Comparison of ENCODE assay signal across 8 mouse cellular contexts in the genomic region with DNA sequence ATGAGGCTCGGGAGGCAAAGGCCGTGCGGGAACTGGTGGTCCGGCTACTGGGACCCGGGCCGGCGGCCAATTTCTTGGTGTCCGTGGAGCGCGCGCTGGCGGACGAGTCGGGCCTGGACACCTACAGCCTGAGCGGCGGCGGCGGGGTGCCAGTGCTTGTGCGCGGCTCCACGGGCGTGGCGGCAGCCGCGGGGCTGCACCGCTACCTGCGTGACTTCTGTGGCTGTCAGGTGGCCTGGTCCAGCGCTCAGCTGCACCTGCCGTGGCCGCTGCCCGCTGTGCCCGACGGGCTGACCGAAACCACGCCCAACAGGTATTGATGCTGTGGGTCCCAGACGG. TPM values are rescaled to one million over a fixed set of nuclear protein-coding genes. Genes with fewer than 3 reads are reported as not detected.
DNase-seq lines count a peak whose midpoint lies in the region; ATAC-seq and TF ChIP-seq lines count a peak whose summit lies in the region.

No protein-coding gene starts in this region.

- peak overlapping the region; percentile 98 for H3K4me2 ChIP-seq in kidney, embryonic 15.5 days
- H3K4me2 ChIP-seq in hindbrain, postnatal 0 days (ENCODE audit: low read depth, low read length): peak overlapping the region; percentile 98
- H3K4me2 ChIP-seq in midbrain, embryonic 15.5 days: peak overlapping the region; percentile 94

- H3K36me3 ChIP-seq in kidney, embryonic 15.5 days: no peaks in the 10 kb centered on the region
- H3K36me3 ChIP-seq in hindbrain, postnatal 0 days (ENCODE audit: insufficient read depth, low read length): no peaks in the 10 kb centered on the region
- H3K36me3 ChIP-seq in midbrain, embryonic 15.5 days (replicated peaks): no peaks in the 10 kb centered on the region

- ATAC-seq in kidney, embryonic 15.5 days (replicated peaks; ENCODE audit: low FRiP score): peak; percentile 41
- ATAC-seq in hindbrain, postnatal 0 days: peak; percentile 64
- ATAC-seq in midbrain, embryonic 15.5 days (replicated peaks): peak; percentile 74

- TF ChIP-seq POLR2A in cortical plate, adult 2 months (IDR thresholded peaks at IDR 0.05; ENCODE audit: extremely low read depth, insufficient read depth, low read length): no peak

- no peaks in the 10 kb centered on the region for H3K9me3 ChIP-seq in kidney, embryonic 15.5 days (replicated peaks)
- no peaks in the 10 kb centered on the region for H3K9me3 ChIP-seq in hindbrain, postnatal 0 days (ENCODE audit: low read length)
- no peaks in the 10 kb centered on the region for H3K9me3 ChIP-seq in midbrain, embryonic 15.5 days

- WGBS in kidney, embryonic 15.5 days: under 1% methylated on average over 36 of the region's 36 CpGs
- under 1% methylated on average over 36 of the region's 36 CpGs for WGBS in hindbrain, postnatal 0 days
- under 1% methylated on average over 36 of the region's 36 CpGs for WGBS in midbrain, embryonic 15.5 days

- TF ChIP-seq CTCF in cortical plate, adult 2 months (IDR thresholded peaks at IDR 0.05; ENCODE audit: extremely low read depth, insufficient read depth, low read length): no peak
- TF ChIP-seq CTCF in hindbrain, postnatal 0 days (IDR thresholded peaks at IDR 0.05; ENCODE audit: low read depth): no peak

- peaks cover 13% of the 10 kb centered on the region; the same call in 1 of the 2 replicates for H3K27me3 ChIP-seq in kidney, embryonic 15.5 days
- no peaks in the 10 kb centered on the region for H3K27me3 ChIP-seq in hindbrain, postnatal 0 days (ENCODE audit: insufficient read depth, low read length)
- no peaks in the 10 kb centered on the region; the same call in 1 of the 2 replicates for H3K27me3 ChIP-seq in midbrain, embryonic 15.5 days (replicated peaks)

- DNase-seq in kidney, postnatal 10 days: no peak
- no peak for DNase-seq in hindbrain, postnatal 0 days (ENCODE audit: low spot score)
- no peak for DNase-seq in cerebellum, adult 9-11 months
- DNase-seq in spleen, adult 12 weeks (ENCODE audit: low spot score): no peak
- DNase-seq in cerebellum, adult 11-12 months: no peak

- H3K27ac ChIP-seq in kidney, embryonic 15.5 days: peak overlapping the region; percentile 5; the same call in 1 of the 2 replicates
- peak overlapping the region; percentile 49; the same call in 1 of the 2 replicates for H3K27ac ChIP-seq in cortical plate, adult 2 months (ENCODE audit: insufficient read depth, low read length)
- H3K27ac ChIP-seq in hindbrain, postnatal 0 days: peak overlapping the region; percentile 83
- peak overlapping the region; percentile 84 for H3K27ac ChIP-seq in midbrain, embryonic 15.5 days

- peaks cover 29% of the 10 kb centered on the region for H3K4me1 ChIP-seq in kidney, embryonic 15.5 days
- 0 out of 2 replicates have a peak, but pooled peaks cover 2% of the 10 kb centered on the region for H3K4me1 ChIP-seq in cortical plate, adult 2 months (ENCODE audit: control insufficient read depth, insufficient read depth, low read length)
- 0 out of 2 replicates have a peak, but pooled peaks cover 6% of the 10 kb centered on the region for H3K4me1 ChIP-seq in hindbrain, postnatal 0 days (ENCODE audit: insufficient read depth, low read length)
- H3K4me1 ChIP-seq in midbrain, embryonic 15.5 days: peaks cover 22% of the 10 kb centered on the region

- H3K4me3 ChIP-seq in kidney, embryonic 15.5 days (replicated peaks): peak overlapping the region; percentile 68
- peak overlapping the region; percentile 37 for H3K4me3 ChIP-seq in cortical plate, adult 2 months (ENCODE audit: insufficient read depth, low read length)
- peak overlapping the region; percentile 81 for H3K4me3 ChIP-seq in hindbrain, postnatal 0 days (ENCODE audit: low read length)
- peak overlapping the region; percentile 78 for H3K4me3 ChIP-seq in midbrain, embryonic 15.5 days

- peak overlapping the region; percentile 74 for H3K9ac ChIP-seq in kidney, embryonic 15.5 days
- H3K9ac ChIP-seq in hindbrain, postnatal 0 days (replicated peaks; ENCODE audit: low read length): peak overlapping the region; percentile 86
- peak overlapping the region; percentile 90 for H3K9ac ChIP-seq in midbrain, embryonic 15.5 days

RNA-seq across cellular contexts. Expression of gene Naglu, which starts 0.3 kb away (rescaled TPM):
- 16.8 TPM in 2 replicates for polyA plus RNA-seq in kidney, embryonic 15.5 days (2015; fragmentation: Nextera tagmentation; extraction: Ambion mirVana)
- polyA plus RNA-seq in cortical plate, adult 2 months (2012; rRNA removed): 10.3 and 10.7 TPM in 2 replicates
- total RNA-seq in hindbrain, postnatal 0 days (2014; rRNA removed): 23.1 and 23.8 TPM in 2 replicates
- polyA plus RNA-seq in hindbrain, postnatal 0 days (2015; fragmentation: Nextera tagmentation; extraction: Ambion mirVana): 15.3 and 17.0 TPM in 2 replicates
- polyA plus RNA-seq in midbrain, embryonic 15.5 days (2015; fragmentation: Nextera tagmentation; extraction: Ambion mirVana): 13.7 and 15.5 TPM in 2 replicates

RNA-seq across cellular contexts. Expression of gene Hsd17b1, which starts 8.1 kb away (rescaled TPM):
- 0.19 and 0.24 TPM in 2 replicates for polyA plus RNA-seq in kidney, embryonic 15.5 days (2015; fragmentation: Nextera tagmentation; extraction: Ambion mirVana)
- polyA plus RNA-seq in cortical plate, adult 2 months (2012; rRNA removed): 0.21 and 0.42 TPM in 2 replicates
- 0.16 and 0.22 TPM in 2 replicates for total RNA-seq in hindbrain, postnatal 0 days (2014; rRNA removed)
- polyA plus RNA-seq in hindbrain, postnatal 0 days (2015; fragmentation: Nextera tagmentation; extraction: Ambion mirVana): not detected in 2 replicates
- 0.37 and 0.63 TPM in 2 replicates for polyA plus RNA-seq in midbrain, embryonic 15.5 days (2015; fragmentation: Nextera tagmentation; extraction: Ambion mirVana)

RNA-seq across cellular contexts. Expression of gene Coasy, which starts 12.2 kb away (rescaled TPM):
- polyA plus RNA-seq in kidney, embryonic 15.5 days (2015; fragmentation: Nextera tagmentation; extraction: Ambion mirVana): 46.3 and 46.7 TPM in 2 replicates
- polyA plus RNA-seq in cortical plate, adult 2 months (2012; rRNA removed): 34.4 and 35.4 TPM in 2 replicates
- 45.7 and 53.2 TPM in 2 replicates for total RNA-seq in hindbrain, postnatal 0 days (2014; rRNA removed)
- 34.5 and 35.1 TPM in 2 replicates for polyA plus RNA-seq in hindbrain, postnatal 0 days (2015; fragmentation: Nextera tagmentation; extraction: Ambion mirVana)
- 43.3 and 47.1 TPM in 2 replicates for polyA plus RNA-seq in midbrain, embryonic 15.5 days (2015; fragmentation: Nextera tagmentation; extraction: Ambion mirVana)

RNA-seq across cellular contexts. Expression of gene Mlx, which starts 16.9 kb away (rescaled TPM):
- 44.9 and 46.9 TPM in 2 replicates for polyA plus RNA-seq in kidney, embryonic 15.5 days (2015; fragmentation: Nextera tagmentation; extraction: Ambion mirVana)
- polyA plus RNA-seq in cortical plate, adult 2 months (2012; rRNA removed): 46.9 and 53.1 TPM in 2 replicates
- 42.2 and 75.2 TPM in 2 replicates for total RNA-seq in hindbrain, postnatal 0 days (2014; rRNA removed)
- 58.3 and 61.0 TPM in 2 replicates for polyA plus RNA-seq in hindbrain, postnatal 0 days (2015; fragmentation: Nextera tagmentation; extraction: Ambion mirVana)
- polyA plus RNA-seq in midbrain, embryonic 15.5 days (2015; fragmentation: Nextera tagmentation; extraction: Ambion mirVana): 103 and 107 TPM in 2 replicates

RNA-seq across cellular contexts. Expression of gene Psmc3ip, which starts 25.1 kb away (rescaled TPM):
- polyA plus RNA-seq in kidney, embryonic 15.5 days (2015; fragmentation: Nextera tagmentation; extraction: Ambion mirVana): 37.3 and 38.0 TPM in 2 replicates
- polyA plus RNA-seq in cortical plate, adult 2 months (2012; rRNA removed): 3.5 and 3.8 TPM in 2 replicates
- 2.9 and 5.5 TPM in 2 replicates for total RNA-seq in hindbrain, postnatal 0 days (2014; rRNA removed)
- polyA plus RNA-seq in hindbrain, postnatal 0 days (2015; fragmentation: Nextera tagmentation; extraction: Ambion mirVana): 16.3 and 17.5 TPM in 2 replicates
- 18.3 and 20.3 TPM in 2 replicates for polyA plus RNA-seq in midbrain, embryonic 15.5 days (2015; fragmentation: Nextera tagmentation; extraction: Ambion mirVana)

Comparison
In these comparisons a context has a peak if more than half of its experiments do, and no peak if none do; other contexts are left out.
1. H3K27ac ChIP-seq: peak in every context shown above with its lines; median percentile 84 in midbrain, embryonic 15.5 days; 83 in hindbrain, postnatal 0 days; 49 in cortical plate, adult 2 months; 5 in kidney, embryonic 15.5 days.